Mouse (Mus musculus): ENCODE results near the gene Cnbd2. TPM values are rescaled to one million over a fixed set of nuclear protein-coding genes. Genes with fewer than 3 reads are reported as not detected.

Gene Cnbd2
- polyA plus RNA-seq, 1 experiment: 5.9 TPM

DNA sequence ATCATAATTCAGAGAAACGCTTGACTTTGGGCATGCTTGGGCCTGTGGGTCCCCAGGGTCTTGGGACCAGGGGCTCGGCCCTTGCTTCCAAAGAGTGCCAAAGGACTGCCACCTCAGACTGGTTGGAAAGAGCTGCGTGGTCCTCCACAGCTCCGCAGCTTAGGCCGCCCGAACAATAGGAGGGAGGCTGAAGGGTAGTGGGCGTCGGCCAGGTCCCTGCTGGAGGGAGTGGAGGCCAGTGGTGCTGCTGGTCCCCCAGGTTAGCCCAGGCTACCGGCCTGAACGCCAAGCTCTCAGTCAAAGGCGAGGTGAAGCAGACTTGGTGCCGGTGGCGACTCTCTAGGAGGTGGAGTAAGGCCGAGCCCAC is 108.2 kb downstream of the Cnbd2 start:
- H3K4me3 ChIP-seq (ENCODE audit: insufficient read depth, low read length): peak overlapping the region; percentile 69

DNA sequence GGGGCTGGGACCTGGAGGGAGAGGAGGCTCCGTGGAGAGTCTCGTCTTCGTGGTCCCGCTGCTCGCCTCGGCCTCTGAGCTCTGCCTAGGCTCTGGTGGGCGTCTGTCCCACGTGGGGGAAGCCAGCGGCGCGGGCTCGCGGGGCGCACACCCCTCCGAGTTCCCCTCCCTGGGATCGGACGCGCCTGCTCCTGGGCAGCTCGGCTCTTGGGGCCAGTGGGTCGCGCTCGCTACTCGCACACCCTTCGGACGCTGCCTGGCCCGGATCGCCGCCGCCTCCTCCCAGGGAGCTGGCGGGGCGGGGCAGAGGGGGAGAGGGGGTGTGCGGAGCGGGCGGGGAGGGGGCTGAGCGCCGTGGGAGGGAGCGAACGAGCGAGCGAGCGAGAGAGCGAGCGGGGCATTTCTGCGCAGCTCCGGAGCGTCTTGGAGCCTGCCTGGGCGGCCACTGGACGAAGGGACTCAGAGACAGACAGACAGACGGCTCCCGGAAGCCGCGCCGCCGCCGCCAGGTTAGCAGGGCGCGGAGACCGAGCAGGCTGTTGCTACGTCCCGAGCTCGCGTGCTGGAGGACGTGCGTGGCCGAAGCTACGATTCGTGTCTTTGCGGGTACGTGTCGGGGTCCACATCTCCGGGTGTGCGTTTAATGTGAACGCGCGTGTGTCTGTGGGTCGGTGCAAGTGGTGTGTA is 108.7 kb downstream of the Cnbd2 start, which contains the start of gene Epb41l1:
Gene Epb41l1 (plus strand): TSS at position 216 of the 687 bp plus-strand sequence.
- Histone ChIP-seq H3K4me3 (ENCODE audit: insufficient read depth, low read length) (peak within 1 kb of the TSS; percentile 69), H3K27ac (ENCODE audit: insufficient read depth, low read depth, low read length) (no peak within 1 kb of the TSS), H3K4me1 (ENCODE audit: control insufficient read depth, insufficient read depth, low read length) (peaks cover 31% of the 10 kb centered on the region)
- TF ChIP-seq POLR2A (IDR thresholded peaks at IDR 0.05; ENCODE audit: borderline replicate concordance, low read depth, low read length) (no peak), CTCF (IDR thresholded peaks at IDR 0.05; ENCODE audit: low read depth, low read length) (no peak)

More for the DNA sequence above, 108.2 kb downstream of the Cnbd2 start:
- no peak overlapping the region for H3K27ac ChIP-seq (ENCODE audit: insufficient read depth, low read depth, low read length)
- H3K4me1 ChIP-seq (ENCODE audit: control insufficient read depth, insufficient read depth, low read length): peaks cover 35% of the 10 kb centered on the region
- TF ChIP-seq CTCF (IDR thresholded peaks at IDR 0.05; ENCODE audit: low read depth, low read length): no peak
- TF ChIP-seq POLR2A (IDR thresholded peaks at IDR 0.05; ENCODE audit: borderline replicate concordance, low read depth, low read length): no peak

DNA sequence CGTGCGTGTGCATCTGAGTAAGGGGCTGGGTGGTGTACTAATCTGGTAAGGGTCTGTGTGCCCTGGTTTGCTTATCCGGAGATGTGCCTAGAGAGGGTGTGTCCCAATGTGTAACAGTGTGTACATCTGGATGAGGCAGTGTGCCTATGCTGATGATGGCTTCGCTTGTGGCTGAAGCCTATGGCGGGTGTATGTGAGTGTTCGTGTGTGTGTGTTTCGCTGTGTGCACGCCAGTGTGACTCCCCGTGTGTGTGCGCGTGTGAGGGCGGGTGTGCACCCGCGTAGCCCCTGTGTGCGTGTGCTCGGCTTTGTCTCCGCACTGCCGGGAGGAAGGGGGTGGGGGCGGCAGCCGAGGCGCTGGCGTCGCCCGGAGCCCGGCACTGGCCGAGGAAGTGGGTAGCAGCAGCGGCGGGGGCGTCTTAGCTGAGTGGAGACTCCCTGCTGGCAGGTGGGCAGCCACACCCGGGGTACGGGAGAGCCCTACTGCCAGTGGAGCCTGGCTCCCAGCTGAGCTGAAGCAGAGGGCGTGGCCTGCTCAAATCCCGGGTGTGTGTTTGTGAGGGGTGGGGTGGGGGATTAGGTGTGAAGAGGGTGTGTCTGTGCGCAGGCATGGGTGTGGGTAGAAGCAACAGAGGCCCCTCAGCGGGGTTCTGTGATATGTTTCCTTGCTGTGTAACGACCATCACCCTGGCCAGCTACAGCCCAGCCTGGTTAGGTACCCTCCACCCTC is 109.4 kb downstream of the Cnbd2 start:
- TF ChIP-seq POLR2A (IDR thresholded peaks at IDR 0.05; ENCODE audit: borderline replicate concordance, low read depth, low read length) (no peak), CTCF (IDR thresholded peaks at IDR 0.05; ENCODE audit: low read depth, low read length) (no peak)
- peaks cover 24% of the 10 kb centered on the region for H3K4me1 ChIP-seq (ENCODE audit: control insufficient read depth, insufficient read depth, low read length)
- H3K27ac ChIP-seq (ENCODE audit: insufficient read depth, low read depth, low read length): no peak overlapping the region
- peak overlapping the region; percentile 69 for H3K4me3 ChIP-seq (ENCODE audit: insufficient read depth, low read length)

DNA sequence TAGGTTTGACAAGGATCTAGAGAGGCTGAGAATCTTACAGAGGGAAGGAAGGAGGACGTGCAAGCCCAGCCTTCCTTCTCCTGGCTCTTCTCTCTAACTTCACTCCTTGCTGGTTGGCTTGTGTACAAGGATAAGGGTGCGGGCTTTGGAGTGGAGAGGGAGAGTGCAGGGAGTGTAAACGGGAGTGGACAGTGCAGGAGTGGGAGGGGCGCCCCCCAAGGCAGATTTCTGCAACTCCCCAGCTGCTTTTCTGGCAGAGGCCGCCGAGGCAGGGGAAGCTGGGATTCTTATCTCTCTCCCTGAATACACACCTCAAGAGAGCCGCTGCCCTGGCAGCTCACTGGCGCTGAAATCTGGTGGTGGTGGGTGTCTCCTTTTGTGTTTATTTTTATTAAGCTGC is 110.5 kb downstream of the Cnbd2 start:
- no peak overlapping the region for H3K4me3 ChIP-seq (ENCODE audit: insufficient read depth, low read length)
- H3K4me1 ChIP-seq (ENCODE audit: control insufficient read depth, insufficient read depth, low read length): peaks cover 16% of the 10 kb centered on the region

DNA sequence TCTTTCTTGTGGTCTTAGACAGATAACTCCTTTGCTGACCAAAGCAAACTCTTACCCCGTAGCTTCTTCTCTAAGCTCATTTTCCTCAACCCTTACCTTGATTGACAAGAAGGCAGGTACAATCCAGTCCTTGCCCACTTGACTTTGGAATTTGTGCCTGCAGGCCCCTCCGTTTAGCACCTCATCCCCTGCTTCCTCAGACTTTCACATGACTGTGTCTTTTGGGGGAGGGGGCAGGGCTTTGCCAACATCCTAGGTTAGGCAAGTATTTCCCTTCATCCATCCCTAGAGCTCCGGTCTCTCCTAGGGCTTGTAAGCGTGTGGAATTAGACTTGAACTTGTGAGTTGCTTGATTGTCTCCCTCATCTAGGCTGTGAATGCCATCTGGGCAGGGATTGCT is 111.6 kb downstream of the Cnbd2 start:
- Histone ChIP-seq H3K27ac (ENCODE audit: insufficient read depth, low read depth, low read length) (no peak overlapping the region), H3K4me3 (ENCODE audit: insufficient read depth, low read length) (no peak overlapping the region), H3K4me1 (ENCODE audit: control insufficient read depth, insufficient read depth, low read length) (peaks cover 6% of the 10 kb centered on the region)
- TF ChIP-seq POLR2A (IDR thresholded peaks at IDR 0.05; ENCODE audit: borderline replicate concordance, low read depth, low read length) (no peak), CTCF (IDR thresholded peaks at IDR 0.05; ENCODE audit: low read depth, low read length) (no peak)

More for the DNA sequence above, 110.5 kb downstream of the Cnbd2 start:
- TF ChIP-seq POLR2A (IDR thresholded peaks at IDR 0.05; ENCODE audit: borderline replicate concordance, low read depth, low read length) (no peak), CTCF (IDR thresholded peaks at IDR 0.05; ENCODE audit: low read depth, low read length) (no peak)
- no peak overlapping the region for H3K27ac ChIP-seq (ENCODE audit: insufficient read depth, low read depth, low read length)

Other genes with a start within 250 kb of the Cnbd2 start
- 0.32 TPM in 1 of 2 replicates, not detected in the other for gene Spag4, start 247.1 kb upstream of the Cnbd2 start, polyA plus RNA-seq (2012; ENCODE audit: insufficient read depth, insufficient read length, missing spikeins)
- 36.0 and 40.9 TPM in 2 replicates for gene Cpne1, start 200.3 kb upstream of the Cnbd2 start, polyA plus RNA-seq (2012; ENCODE audit: insufficient read depth, insufficient read length, missing spikeins)
- gene Rbm12, start 200.3 kb upstream of the Cnbd2 start, polyA plus RNA-seq (2012; ENCODE audit: insufficient read depth, insufficient read length, missing spikeins): 12.2 and 14.0 TPM in 2 replicates
- 9.0 and 12.0 TPM in 2 replicates for gene Gm28036, start 185.2 kb upstream of the Cnbd2 start, polyA plus RNA-seq (2012; ENCODE audit: insufficient read depth, insufficient read length, missing spikeins)
- gene Romo1, start 168.3 kb upstream of the Cnbd2 start, polyA plus RNA-seq (2012; ENCODE audit: insufficient read depth, insufficient read length, missing spikeins): 115 and 116 TPM in 2 replicates
- 42.4 and 43.4 TPM in 2 replicates for gene Nfs1, start 168.1 kb upstream of the Cnbd2 start, polyA plus RNA-seq (2012; ENCODE audit: insufficient read depth, insufficient read length, missing spikeins)
- gene Rbm39, start 132.1 kb upstream of the Cnbd2 start, polyA plus RNA-seq (2012; ENCODE audit: insufficient read depth, insufficient read length, missing spikeins): 472 and 516 TPM in 2 replicates
- 42.7 and 46.1 TPM in 2 replicates for gene Phf20, start 115.8 kb upstream of the Cnbd2 start, polyA plus RNA-seq (2012; ENCODE audit: insufficient read depth, insufficient read length, missing spikeins)
- 71.1 and 77.0 TPM in 2 replicates for gene Scand1, start 405 bp downstream of the Cnbd2 start, polyA plus RNA-seq (2012; ENCODE audit: insufficient read depth, insufficient read length, missing spikeins)
- 42.8 and 50.6 TPM in 2 replicates for gene Epb41l1, start 108.6 kb downstream of the Cnbd2 start, polyA plus RNA-seq (2012; ENCODE audit: insufficient read depth, insufficient read length, missing spikeins)
- 13.5 and 14.0 TPM in 2 replicates for gene Aar2, start 235.3 kb downstream of the Cnbd2 start, polyA plus RNA-seq (2012; ENCODE audit: insufficient read depth, insufficient read length, missing spikeins)

Measured in bone marrow macrophage, adult 2 months (primary cell).